Mouse (Mus musculus) liver, embryonic 12.5 days (tissue): ENCODE measurements around the gene C87414. TPM values are rescaled to one million over a fixed set of nuclear protein-coding genes. Genes with fewer than 3 reads are reported as not detected.
"Not testable (repeated sequence)": the region's sequence is repeated elsewhere in the genome, so short reads cannot be mapped to it uniquely, and the experiment has no call there.

Experiments used
- ATAC-seq: fragments of 200-750 bp; cut with Nextera tagmentation; 2 replicates; pipeline ENCODE4 v1.8.0; 2017; ENCODE audit warnings: moderate number of reproducible peaks, mild to moderate bottlenecking, moderate library complexity
- H3K27ac ChIP-seq: fragments of 300-500 bp; sonication (generic); 2 replicates; pipeline ENCODE4 v1.5.1; 2016; ENCODE audit warnings: mild to moderate bottlenecking
- H3K27me3 ChIP-seq: fragments of 300-500 bp; sonication (generic); replicated peaks from 2 replicates; pipeline ENCODE4 v1.6.1; 2016; ENCODE audit warnings: mild to moderate bottlenecking, moderate library complexity
- H3K36me3 ChIP-seq: fragments of 300-500 bp; sonication (generic); 2 replicates; pipeline ENCODE4 v1.6.1; 2016; ENCODE audit warnings: mild to moderate bottlenecking, moderate library complexity
- H3K4me1 ChIP-seq: fragments of 300-500 bp; sonication (generic); 2 replicates; pipeline ENCODE4 v1.6.1; 2016
- H3K4me2 ChIP-seq: fragments of 300-500 bp; sonication (generic); 2 replicates; pipeline ENCODE4 v1.6.1; 2016; ENCODE audit warnings: mild to moderate bottlenecking, moderate library complexity
- H3K4me3 ChIP-seq: fragments of 300-500 bp; sonication (generic); 2 replicates; pipeline ENCODE4 v1.5.1; 2016; ENCODE audit warnings: mild to moderate bottlenecking, moderate library complexity
- H3K9ac ChIP-seq: fragments of 300-500 bp; sonication (generic); 2 replicates; pipeline ENCODE4 v1.6.1; 2016; ENCODE audit warnings: mild to moderate bottlenecking, moderate library complexity
- H3K9me3 ChIP-seq: fragments of 300-500 bp; sonication (generic); replicated peaks from 2 replicates; pipeline ENCODE4 v1.6.1; 2016; ENCODE audit warnings: mild to moderate bottlenecking, moderate library complexity
- WGBS: fragments of 180-500 bp; shearing (Covaris S2); methylation state at CpG from one replicate; pipeline ENCODE4 v1.1.7; 2016; ENCODE audit not compliant: insufficient replicate concordance; 5-methylcytosine and 5-hydroxymethylcytosine counted together
- polyA plus RNA-seq: library from polyadenylated mRNA; unstranded; fragments of >200 nt; fragmentation: Nextera tagmentation; extraction: Ambion mirVana; gene quantifications from 2 replicates; pipeline ENCODE4 v1.2.1, GENCODE M21; 2016

Gene C87414
- not detected in 2 replicates for polyA plus RNA-seq

DNA sequence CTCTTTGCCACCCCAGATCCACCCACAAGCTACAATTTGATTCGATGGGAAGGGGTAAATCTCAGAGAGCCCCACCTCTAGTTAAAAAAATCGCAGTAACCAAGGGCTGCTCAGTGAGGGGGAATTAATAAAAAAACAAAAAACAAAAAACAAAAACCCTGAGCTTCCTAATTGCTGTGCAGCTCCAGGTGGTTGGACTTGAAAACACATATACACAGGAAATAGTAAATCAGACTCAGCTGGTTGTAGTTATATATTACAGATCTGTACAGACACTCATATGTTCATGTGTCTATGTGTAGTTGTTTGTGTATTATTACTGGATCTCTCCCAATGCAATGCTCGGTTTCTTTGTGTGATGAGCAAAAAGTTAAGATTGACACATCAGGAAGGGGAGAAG lies at the start of gene C87414:
Gene C87414, minus strand, starts transcription at position 101 of the 400 bp plus-strand sequence.
- not testable (repeated sequence) for ATAC-seq, H3K27me3 ChIP-seq, H3K4me1 ChIP-seq, H3K4me2 ChIP-seq, H3K36me3 ChIP-seq, H3K9me3 ChIP-seq, H3K27ac ChIP-seq, H3K4me3 ChIP-seq, H3K9ac ChIP-seq
- 60% methylated on average over 1 of the region's 3 CpGs for WGBS

DNA sequence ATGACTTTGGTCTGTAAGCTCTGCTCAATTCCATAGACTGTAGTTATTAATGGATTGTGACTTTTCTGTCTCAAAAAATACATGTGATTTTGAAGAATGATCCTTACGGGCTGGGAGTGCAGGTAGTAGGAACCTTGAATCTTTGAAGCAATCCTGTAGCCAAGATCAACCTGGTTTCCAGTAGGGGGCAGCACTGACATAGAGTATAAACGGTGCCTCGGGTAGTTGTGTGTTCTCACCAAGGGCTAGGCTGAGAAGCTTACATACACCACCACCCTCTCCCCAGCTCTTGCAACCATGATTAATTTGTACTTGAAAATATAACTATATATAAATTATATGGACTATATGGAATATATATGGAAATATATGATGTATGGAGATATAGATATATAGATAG lies 13.3 kb upstream of the C87414 start:
- not testable (repeated sequence) for H3K27ac ChIP-seq, H3K9ac ChIP-seq, ATAC-seq, H3K36me3 ChIP-seq, H3K27me3 ChIP-seq, H3K4me1 ChIP-seq, H3K4me3 ChIP-seq, H3K4me2 ChIP-seq, H3K9me3 ChIP-seq
- 48% methylated on average over 3 of the region's 3 CpGs for WGBS

Other genes with a start within 250 kb of the C87414 start
- gene Gm16427, start 131.4 kb downstream of the C87414 start, polyA plus RNA-seq: not detected in 2 replicates
- gene Gm7792, start 172.2 kb upstream of the C87414 start, polyA plus RNA-seq: not detected in 2 replicates